Mouse (Mus musculus) bone marrow, adult 2 months (tissue): ENCODE measurements around the gene Tmem94. TPM values are rescaled to one million over a fixed set of nuclear protein-coding genes. Genes with fewer than 3 reads are reported as not detected.

Experiments used
- H3K27ac ChIP-seq: fragments of 200-500 bp; 2 replicates; pipeline ENCODE4 v1.5.1; 2012; ENCODE audit warnings: low read depth, mild to moderate bottlenecking, control low read depth, inconsistent platforms, low read length; ENCODE audit not compliant: control insufficient read depth, poor library complexity, insufficient read depth
- H3K4me1 ChIP-seq: fragments of 200-500 bp; 2 replicates; pipeline ENCODE4 v1.6.1; 2011; ENCODE audit warnings: low read length; ENCODE audit not compliant: control insufficient read depth, insufficient read depth
- H3K4me3 ChIP-seq: fragments of 200-500 bp; replicated peaks from 2 replicates; pipeline ENCODE3; 2011; ENCODE audit warnings: mild to moderate bottlenecking, low read depth, low read length, control low read depth; ENCODE audit not compliant: control insufficient read depth
- CTCF ChIP-seq: fragments of 200-500 bp; IDR thresholded peaks from 2 replicates; pipeline ENCODE4 v1.5.1; 2011; ENCODE audit warnings: low read length, control low read depth; ENCODE audit not compliant: control insufficient read depth, insufficient read depth
- POLR2A ChIP-seq: fragments of 200-500 bp; IDR thresholded peaks from 2 replicates; pipeline ENCODE4 v1.6.1; 2011; ENCODE audit warnings: low read depth, mild to moderate bottlenecking, control low read depth, low read length, borderline replicate concordance; ENCODE audit not compliant: control insufficient read depth
- WGBS: fragments of 180-500 bp; shearing (Covaris S2); methylation state at CpG from one replicate; pipeline ENCODE4 v1.1.7; 2018; 5-methylcytosine and 5-hydroxymethylcytosine counted together
- polyA plus RNA-seq: library from polyadenylated mRNA; stranded (reverse); fragments of >200 nt; gene quantifications from 2 replicates; pipeline ENCODE4 v1.2.4, GENCODE M21; 2011; ENCODE audit warnings: low replicate concordance; ENCODE audit not compliant: missing spikeins, insufficient read depth, insufficient read length

Tmem94 gene
- polyA plus RNA-seq, 1 experiment, result 25.5 TPM

DNA sequence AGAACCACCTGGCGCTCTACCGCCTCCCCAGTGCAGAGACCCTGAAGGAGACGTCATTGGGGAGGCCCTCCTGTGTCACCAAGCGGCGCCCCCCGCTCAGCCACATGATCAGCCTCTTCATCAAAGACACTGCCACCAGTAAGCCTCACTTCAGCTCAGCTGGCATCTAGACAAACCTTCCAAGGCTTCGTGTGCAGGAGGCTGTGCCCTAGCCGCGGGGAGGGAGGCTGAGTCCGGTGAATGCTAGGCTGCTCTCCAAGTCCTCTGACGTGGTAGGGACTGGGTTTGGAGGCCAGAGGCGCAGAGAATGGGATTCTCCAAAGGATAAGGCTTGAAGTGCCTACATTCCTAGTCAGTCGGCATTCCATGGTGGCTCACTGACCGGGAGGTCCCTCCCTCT is 27.1 kb downstream of the Tmem94 start:
- H3K27ac ChIP-seq, result no peak overlapping the region
- 93% methylated on average over 14 of the region's 14 CpGs for WGBS
- H3K4me3 ChIP-seq, result no peak overlapping the region
- TF ChIP-seq POLR2A (no peak), CTCF (no peak)
- H3K4me1 ChIP-seq, result no peaks in the 10 kb centered on the region

DNA sequence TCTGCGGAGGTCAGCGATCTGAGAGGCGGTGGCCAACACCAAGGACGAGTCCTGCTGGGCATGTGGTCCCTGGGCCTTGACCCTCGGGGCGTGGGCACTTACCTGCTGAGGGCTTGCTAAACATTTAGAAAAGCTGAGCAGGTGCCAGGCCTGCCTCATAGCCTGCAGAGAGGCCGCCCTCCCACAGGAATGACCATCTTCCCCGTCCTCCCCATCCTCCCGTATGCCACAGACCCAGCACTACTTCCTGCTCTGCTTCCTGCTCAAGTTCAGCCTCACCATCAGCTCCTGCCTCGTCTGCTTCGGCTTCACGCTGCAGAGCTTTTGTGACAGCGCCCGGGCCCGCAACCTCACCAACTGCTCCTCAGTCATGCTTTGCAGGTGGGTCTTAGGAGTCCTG is 31.7 kb downstream of the Tmem94 start:
- WGBS, result 49% methylated on average over 15 of the region's 15 CpGs
- H3K27ac ChIP-seq, result no peak overlapping the region
- no peak for TF ChIP-seq CTCF
- TF ChIP-seq POLR2A, result no peak

DNA sequence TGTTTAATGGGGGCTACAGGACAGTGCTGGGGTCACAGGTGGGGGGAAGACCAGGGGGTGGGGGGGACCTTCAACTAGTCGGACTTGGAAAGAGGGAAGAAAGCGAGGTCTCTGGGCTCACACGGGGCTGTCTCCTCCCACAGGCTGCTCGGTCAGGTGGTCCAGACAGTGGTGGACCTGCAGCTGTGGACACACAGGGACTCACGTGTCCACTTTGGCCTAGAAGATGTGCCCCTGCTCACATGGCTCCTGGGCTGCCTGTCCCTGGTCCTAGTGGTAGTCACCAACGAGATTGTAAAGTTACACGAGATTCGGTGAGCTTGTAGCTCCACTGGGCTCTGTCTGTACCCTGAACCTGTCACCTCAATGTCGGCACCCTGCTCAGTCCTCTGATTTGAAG is 32.4 kb downstream of the Tmem94 start:
- Histone ChIP-seq H3K27ac (no peak overlapping the region), H3K4me3 (no peak overlapping the region), H3K4me1 (no peaks in the 10 kb centered on the region)
- TF ChIP-seq POLR2A (no peak), CTCF (no peak)
- WGBS, result 87% methylated on average over 9 of the region's 9 CpGs

More for the DNA sequence above, 31.7 kb downstream of the Tmem94 start:
- Histone ChIP-seq H3K4me1 (no peaks in the 10 kb centered on the region), H3K4me3 (no peak overlapping the region)

DNA sequence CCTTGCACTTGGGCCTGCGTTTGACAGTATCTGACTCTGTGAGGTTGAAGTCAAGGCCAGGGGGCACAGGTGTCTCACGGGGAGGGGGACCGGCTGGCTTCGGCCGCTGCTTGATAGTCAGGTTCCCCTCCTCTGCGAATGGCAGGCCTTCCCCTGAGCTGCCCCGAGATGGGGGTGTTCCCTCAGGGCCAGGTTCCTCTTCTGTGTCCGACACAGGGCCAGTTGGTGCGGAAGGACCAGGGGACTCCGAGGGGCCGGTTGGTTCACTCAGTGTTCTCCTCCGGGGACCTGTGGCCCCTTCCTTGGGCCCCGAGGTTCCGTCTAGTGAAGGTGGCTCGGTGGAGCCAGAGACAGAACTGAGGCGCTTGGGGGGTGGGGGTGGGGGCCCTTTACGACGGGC is 35.7 kb downstream of the Tmem94 start:
- WGBS, result 83% methylated on average over 18 of the region's 18 CpGs

DNA sequence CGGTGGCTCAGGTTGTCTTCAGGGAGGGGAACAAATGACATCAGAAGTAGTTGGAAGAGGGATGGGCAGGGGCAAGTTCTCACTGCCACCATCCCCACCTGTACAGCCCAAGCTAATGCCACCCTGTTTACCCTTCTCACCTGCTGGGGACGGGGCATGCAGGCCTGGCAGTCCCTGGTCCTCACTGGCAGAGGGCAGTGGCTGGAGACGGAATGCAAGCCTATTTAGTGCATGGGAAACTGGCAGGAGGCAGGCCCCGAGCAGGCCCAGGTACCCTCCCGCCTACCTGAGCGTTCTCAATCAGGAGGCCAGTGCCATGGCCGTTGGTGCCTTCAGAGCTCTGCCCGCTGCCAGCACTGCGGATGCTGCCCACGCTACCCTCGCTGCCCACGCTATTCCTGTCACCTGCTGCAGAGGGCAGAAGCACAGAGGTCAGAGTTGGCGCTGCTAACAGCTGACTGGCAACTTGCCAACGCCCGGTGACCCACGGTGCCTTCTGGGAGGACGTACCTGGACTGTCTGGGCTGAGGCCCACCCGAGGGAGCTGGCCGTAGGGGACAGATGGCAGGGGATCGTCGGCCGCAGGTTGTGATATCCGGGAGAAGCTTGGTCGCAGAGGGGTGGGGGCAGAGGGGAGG is 38.0 kb downstream of the Tmem94 start:
- 88% methylated on average over 24 of the region's 24 CpGs for WGBS
- no peaks in the 10 kb centered on the region; the same call in 1 of the 2 replicates for H3K4me1 ChIP-seq

More for the DNA sequence above, 35.7 kb downstream of the Tmem94 start:
- H3K4me1 ChIP-seq, result no peaks in the 10 kb centered on the region
- no peak overlapping the region for H3K4me3 ChIP-seq
- TF ChIP-seq CTCF (no peak), POLR2A (no peak)
- H3K27ac ChIP-seq, result no peak overlapping the region; the same call in 1 of the 2 replicates

DNA sequence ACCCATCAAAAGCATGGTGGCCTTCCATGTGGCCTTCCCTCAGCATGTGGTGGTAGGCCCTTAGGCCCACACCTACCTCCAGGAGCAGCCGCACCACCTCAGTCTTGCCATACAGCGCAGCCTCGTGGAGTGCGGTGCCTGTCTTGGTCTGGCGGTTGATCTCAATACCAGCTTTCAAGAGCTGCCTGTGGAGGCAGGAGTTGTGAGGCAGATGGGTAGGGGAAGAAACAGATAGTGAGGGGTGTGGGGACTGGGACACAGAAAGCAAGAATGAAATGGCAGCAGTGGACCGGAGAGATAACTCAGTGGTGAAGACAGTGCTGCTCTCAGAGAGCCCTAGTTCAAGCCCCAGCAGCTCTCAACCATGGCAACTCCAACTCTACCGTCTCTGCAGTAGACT is 39.8 kb downstream of the Tmem94 start:
- peak overlapping the region; percentile 31 for H3K4me3 ChIP-seq

More for the DNA sequence above, 38.0 kb downstream of the Tmem94 start:
- Histone ChIP-seq H3K4me3 (no peak overlapping the region), H3K27ac (no peak overlapping the region)
- TF ChIP-seq POLR2A (no peak), CTCF (no peak)

DNA sequence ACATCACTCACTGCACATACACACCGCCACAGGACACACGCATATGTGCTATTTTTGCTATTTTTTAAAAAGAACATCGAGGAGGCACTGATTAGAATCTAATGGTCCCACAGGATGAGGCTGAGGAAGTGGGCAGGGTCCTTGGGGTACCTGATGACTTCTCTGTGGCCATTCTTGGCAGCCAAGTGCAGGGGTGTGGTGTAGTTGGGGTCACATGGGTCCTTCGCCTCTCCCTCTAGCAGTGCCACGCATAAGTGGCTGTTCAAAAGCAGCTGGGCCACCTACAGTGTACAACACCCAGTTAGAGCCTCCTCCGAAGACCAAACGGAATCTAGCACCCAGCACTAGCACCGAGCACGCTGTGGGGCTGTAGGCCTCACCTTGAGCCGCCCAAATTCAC is 40.9 kb downstream of the Tmem94 start:
- 73% methylated on average over 10 of the region's 10 CpGs for WGBS
- Histone ChIP-seq H3K4me1 (no peaks in the 10 kb centered on the region; the same call in 1 of the 2 replicates), H3K27ac (no peak overlapping the region), H3K4me3 (no peak overlapping the region)
- TF ChIP-seq CTCF, result no peak
- TF ChIP-seq POLR2A, result no peak

More for the DNA sequence above, 39.8 kb downstream of the Tmem94 start:
- H3K4me1 ChIP-seq, result no peaks in the 10 kb centered on the region; the same call in 1 of the 2 replicates
- peak overlapping the region; percentile 66 for H3K27ac ChIP-seq
- TF ChIP-seq CTCF, result no peak
- TF ChIP-seq POLR2A, result no peak; the same call in 1 of the 2 replicates
- WGBS, result 82% methylated on average over 7 of the region's 7 CpGs

DNA sequence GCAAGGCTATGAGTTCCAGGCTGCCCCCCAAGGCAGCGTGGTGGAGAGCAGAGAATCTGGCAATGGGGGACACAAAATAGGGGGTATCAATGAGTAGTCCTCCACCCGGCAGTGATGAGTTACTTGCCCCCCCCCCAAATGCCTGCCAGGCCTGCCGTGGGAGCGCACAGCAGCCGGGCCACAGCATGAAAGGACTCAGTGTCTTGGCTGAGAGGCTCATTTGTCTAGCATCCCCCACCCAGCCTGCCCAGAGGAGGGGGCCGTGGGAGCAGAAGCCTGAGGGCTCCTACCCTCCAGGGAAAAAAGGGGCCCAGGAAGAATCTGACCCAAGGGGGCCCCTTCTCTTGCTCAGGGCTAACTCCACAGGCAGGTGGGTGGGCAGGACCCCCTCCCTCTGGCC is 42.1 kb downstream of the Tmem94 start:
- TF ChIP-seq CTCF, result no peak
- TF ChIP-seq POLR2A, result no peak
- Histone ChIP-seq H3K4me1 (no peaks in the 10 kb centered on the region; the same call in 1 of the 2 replicates), H3K4me3 (no peak overlapping the region), H3K27ac (no peak overlapping the region)
- WGBS, result 91% methylated on average over 6 of the region's 6 CpGs

DNA sequence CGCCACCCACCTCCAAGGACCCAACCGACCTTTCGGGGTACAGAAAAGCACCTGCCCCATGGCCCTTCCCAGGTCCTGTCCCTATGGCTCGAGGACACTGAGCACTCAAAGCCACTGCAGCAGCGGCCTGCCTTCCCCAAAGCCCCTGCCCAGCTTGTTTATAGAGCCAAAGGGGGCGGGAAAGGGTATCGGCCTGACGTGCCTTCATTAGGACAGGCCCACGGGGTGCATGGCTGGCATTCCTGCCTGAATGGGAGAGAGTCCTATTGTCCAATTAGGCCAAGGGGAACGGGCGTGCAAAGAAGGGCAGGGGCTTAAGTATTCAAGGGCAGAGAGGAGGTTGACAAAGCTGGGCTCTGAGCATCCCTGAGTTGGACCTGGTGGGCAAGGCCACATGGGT is 42.7 kb downstream of the Tmem94 start:
- H3K4me1 ChIP-seq, result no peaks in the 10 kb centered on the region; the same call in 1 of the 2 replicates

More for the DNA sequence above, 42.7 kb downstream of the Tmem94 start:
- Histone ChIP-seq H3K27ac (no peak overlapping the region), H3K4me3 (no peak overlapping the region)
- no peak for TF ChIP-seq CTCF
- no peak for TF ChIP-seq POLR2A
- 94% methylated on average over 11 of the region's 11 CpGs for WGBS
